Mouse (Mus musculus) R1 (cell line): ENCODE measurements around the gene Mrps7.

Source experiments
- DNase-seq: peaks from one replicate; pipeline ENCODE4 v3.0.0-alpha.2; 2018; ENCODE audit warnings: low read depth, low spot score

Mrps7 gene

GRCm38 (mm10) chr11:115608421-115609399 is 5.0 kb downstream of the Mrps7 start:
- no peak for DNase-seq

- no peak for DNase-seq
These were observed 5.9 kb downstream of the Mrps7 start for GRCm38 (mm10) chr11:115609576-115609975.

GRCm38 (mm10) chr11:115611173-115611572 is 7.4 kb downstream of the Mrps7 start:
- DNase-seq = no peak

GRCm38 (mm10) chr11:115612059-115612409 is 8.3 kb downstream of the Mrps7 start:
- peak; percentile 44 for DNase-seq

- peak; percentile 96 for DNase-seq
These were observed 8.8 kb downstream of the Mrps7 start, which contains the start of gene Mif4gd for GRCm38 (mm10) chr11:115612410-115613137. Gene Mif4gd (minus strand): TSS chr11:115612969.

GRCm38 (mm10) chr11:115613138-115613945 is 9.6 kb downstream of the Mrps7 start:
- DNase-seq = no peak

GRCm38 (mm10) chr11:115614346-115615107 is 10.8 kb downstream of the Mrps7 start:
- DNase-seq = peak; percentile 65

GRCm38 (mm10) chr11:115615108-115615825 is 11.5 kb downstream of the Mrps7 start:
- peak; percentile 89 for DNase-seq

- no peak for DNase-seq
These were observed 12.2 kb downstream of the Mrps7 start for GRCm38 (mm10) chr11:115615875-115616274.

GRCm38 (mm10) chr11:115616371-115616770 is 12.6 kb downstream of the Mrps7 start:
- DNase-seq = no peak

- DNase-seq = peak; percentile 71
These were observed 13.2 kb downstream of the Mrps7 start for GRCm38 (mm10) chr11:115616893-115617292.

GRCm38 (mm10) chr11:115618001-115618400 is 14.3 kb downstream of the Mrps7 start:
- no peak for DNase-seq

GRCm38 (mm10) chr11:115618732-115619516 is 15.2 kb downstream of the Mrps7 start:
- DNase-seq = no peak

- no peak for DNase-seq
These were observed 16.2 kb downstream of the Mrps7 start for GRCm38 (mm10) chr11:115619949-115620348.

- DNase-seq = peak; percentile 69
These were observed 19.9 kb downstream of the Mrps7 start for GRCm38 (mm10) chr11:115623487-115624070.

GRCm38 (mm10) chr11:115625877-115626276 is 22.2 kb downstream of the Mrps7 start:
- DNase-seq = no peak

GRCm38 (mm10) chr11:115626824-115627616 is 23.3 kb downstream of the Mrps7 start:
- DNase-seq = no peak
